Mouse (Mus musculus): ENCODE measurements around the gene Tenm4.

The Tenm4 gene

GRCm38 (mm10) chr7:96524486-96525205 lies 353.6 kb downstream of the Tenm4 start:
- peak in 1 of 2 experiments; percentile 30 for DNase-seq (ENCODE audit: low spot score in 2 of 2)

GRCm38 (mm10) chr7:96525344-96525743 lies 354.3 kb downstream of the Tenm4 start:
- no peak for DNase-seq (ENCODE audit: low spot score in 2 of 2)

DNA sequence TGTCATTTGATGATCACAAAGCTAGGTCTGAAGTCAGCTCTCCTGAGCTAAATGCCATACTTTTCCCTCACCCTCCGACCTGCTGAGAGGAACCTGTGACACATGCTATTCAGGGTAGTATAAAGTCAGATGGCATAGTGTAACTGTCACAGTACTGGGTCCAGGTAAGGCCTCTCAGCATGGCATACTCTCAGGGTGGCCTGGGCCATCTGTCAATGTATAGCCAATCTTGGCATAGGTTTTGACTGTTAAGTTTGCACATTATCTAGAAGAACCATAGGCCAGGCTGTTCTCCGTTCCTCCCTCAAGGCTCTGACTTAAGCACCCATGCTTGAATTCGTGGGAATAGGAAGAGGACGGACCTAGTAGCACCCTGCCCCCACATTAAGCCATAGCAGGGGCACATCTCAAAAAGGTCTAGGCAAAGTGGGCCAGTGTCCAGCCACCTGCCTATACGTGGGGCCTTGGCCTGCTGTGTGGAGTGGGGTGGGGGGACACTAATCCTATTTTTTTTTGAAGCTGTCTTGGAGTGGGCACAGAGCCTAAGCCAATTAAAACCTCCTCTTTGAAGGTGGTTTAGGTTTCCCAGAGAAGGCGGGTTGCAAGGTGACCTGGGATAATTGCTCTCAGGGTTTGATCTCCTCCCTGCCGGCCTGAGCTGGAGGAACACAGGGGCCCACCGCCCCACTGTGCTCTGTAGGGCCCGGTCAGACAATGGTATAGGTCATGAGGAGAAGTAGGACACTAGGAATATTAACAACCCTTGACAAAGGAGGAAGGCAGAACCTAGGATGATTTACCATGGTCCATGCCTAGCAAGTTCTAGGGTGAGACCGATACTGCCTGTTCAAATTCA lies 359.8 kb downstream of the Tenm4 start:
- no peak for DNase-seq (ENCODE audit: low spot score in 2 of 2)

DNA sequence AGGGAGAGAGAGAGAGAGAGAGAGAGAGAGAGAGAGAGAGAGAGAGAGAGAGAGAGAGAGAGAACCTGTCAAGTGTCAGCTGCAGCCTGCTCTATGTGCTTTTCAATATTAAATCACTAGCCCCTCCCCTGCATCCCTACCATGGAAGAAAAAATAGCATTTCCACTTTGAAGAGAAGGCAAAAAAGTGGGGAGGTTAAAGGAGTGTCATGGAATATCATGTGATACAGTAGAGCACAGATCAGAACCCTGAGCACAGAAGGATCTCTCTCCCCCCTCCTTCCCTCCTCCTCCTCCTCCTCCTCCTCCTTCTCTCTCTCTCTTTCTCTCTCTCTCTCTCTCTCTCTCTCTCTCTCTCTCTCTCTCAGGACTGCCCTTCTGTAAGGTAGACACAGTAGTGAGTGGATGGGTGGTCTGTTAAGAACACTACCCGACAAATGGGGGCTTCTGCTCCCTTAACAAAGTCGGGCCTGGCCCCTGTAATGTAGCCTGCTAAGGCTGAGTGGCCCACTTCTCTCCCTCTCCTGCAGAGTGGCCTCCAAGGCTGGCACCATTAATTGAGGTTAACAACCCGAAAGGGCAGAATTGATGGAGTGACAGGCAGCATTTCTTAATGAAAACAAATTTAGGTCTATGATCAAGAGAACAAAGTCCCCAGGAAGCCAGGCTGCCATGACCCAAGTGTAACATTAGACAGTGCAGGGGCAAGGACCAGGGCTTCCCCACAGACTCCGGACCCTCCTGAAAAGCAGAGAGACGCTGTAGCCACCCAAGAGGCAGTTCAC lies 361.1 kb downstream of the Tenm4 start:
- DNase-seq (ENCODE audit: low spot score in 2 of 2), result no peak

- DNase-seq (ENCODE audit: low spot score in 2 of 2), result no peak
These were observed 361.9 kb downstream of the Tenm4 start for GRCm38 (mm10) chr7:96532804-96533400.

DNA sequence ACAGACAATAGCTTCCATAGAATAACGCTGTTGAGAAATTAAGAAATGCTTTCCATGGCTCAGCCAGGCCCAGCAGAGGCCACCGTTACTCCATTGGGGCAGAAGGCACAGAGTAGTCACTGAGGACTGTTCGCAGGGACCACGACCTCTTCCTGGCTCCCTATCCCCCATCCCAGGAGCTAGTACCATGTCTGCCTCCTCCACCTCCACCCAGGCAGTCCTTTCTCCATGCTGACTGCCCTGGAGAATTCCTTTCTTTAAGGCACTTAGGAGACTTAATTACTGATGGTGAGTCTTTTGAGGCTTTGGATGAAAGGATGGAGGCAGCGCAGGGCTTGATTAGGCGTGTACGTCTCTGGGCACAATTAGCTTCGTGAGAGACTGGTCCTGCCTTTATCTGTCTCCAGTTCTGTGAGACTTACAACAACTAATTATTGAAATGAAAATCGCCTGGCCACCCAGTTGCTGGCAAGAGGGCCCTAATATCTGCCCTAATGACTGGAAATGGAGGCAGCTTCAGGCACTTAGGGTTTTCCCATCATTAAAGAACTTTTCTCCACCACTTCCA lies 365.4 kb downstream of the Tenm4 start:
- no peak for DNase-seq (ENCODE audit: low spot score in 2 of 2)

DNA sequence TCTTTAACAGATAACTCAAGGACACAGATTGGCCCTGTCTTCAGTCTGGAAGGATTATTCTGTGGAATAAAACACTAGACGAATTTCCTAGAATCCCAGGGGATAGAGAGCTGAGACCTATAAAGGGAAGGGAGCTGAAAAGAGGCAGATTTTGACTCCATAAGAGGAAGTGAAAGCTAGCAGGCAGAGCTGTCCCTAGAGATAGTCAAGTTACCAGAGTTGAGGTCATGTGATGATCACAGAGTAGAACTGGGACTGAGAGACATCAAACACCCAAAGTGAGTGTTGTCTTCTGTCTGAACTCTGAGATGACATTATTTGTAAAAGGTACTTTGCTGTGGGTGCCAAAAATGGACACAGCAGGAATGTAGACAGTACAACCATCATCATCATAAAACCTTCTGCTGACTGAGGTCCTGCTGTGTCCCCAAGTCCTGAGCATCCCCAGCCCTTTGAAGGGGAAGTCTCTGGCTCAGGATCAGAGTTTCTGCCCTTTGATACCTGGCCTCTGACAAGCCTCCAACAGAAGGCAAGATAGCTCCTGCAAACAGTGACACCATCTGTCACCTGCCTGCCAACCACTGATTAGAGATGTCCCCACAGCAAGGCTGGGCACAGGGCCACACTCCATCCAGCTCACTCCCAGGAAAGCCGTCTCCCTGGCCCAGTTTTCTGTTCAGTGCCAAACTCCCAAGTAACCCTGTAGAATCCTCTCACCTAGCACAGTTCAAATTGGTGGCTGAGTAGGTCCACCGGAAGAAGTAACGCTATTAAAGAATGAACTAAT lies 368.4 kb downstream of the Tenm4 start:
- no peak for DNase-seq (ENCODE audit: low spot score in 2 of 2)

- no peak for DNase-seq (ENCODE audit: low spot score in 2 of 2)
These were observed 369.5 kb downstream of the Tenm4 start for GRCm38 (mm10) chr7:96540458-96541096.

GRCm38 (mm10) chr7:96545979-96546378 lies 374.9 kb downstream of the Tenm4 start:
- no peak for DNase-seq (ENCODE audit: low spot score in 2 of 2)

- peak in 1 of 2 experiments; percentile 27 for DNase-seq (ENCODE audit: low spot score in 2 of 2)
These were observed 380.8 kb downstream of the Tenm4 start for GRCm38 (mm10) chr7:96551809-96552208.

- no peak for DNase-seq (ENCODE audit: low spot score in 2 of 2)
These were observed 381.3 kb downstream of the Tenm4 start for GRCm38 (mm10) chr7:96552292-96552860.

DNA sequence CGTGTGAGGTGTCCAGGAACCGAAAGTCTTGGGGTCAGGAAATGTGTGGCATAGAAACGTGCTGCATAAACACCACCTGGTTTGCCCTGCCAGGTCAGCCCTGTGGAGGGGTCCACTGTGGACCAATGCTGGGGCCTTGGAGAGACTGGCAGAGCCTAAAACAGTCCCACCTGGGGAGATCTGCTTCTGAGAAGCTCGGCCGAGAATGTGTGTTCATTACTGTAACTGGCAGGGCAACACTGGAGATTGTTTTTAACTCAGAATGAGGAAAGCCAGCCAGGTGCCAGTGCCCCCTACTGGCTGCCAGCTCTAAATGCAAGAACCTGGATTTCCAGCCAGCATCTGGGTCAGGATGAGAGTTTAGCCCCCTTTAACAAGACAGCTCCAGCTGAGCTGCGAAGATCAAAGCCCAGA lies 383.2 kb downstream of the Tenm4 start:
- DNase-seq (ENCODE audit: low spot score in 2 of 2), result peak in 1 of 2 experiments; percentile 17

- DNase-seq (ENCODE audit: low spot score in 2 of 2), result no peak
These were observed 384.2 kb downstream of the Tenm4 start for GRCm38 (mm10) chr7:96555294-96555693.

DNA sequence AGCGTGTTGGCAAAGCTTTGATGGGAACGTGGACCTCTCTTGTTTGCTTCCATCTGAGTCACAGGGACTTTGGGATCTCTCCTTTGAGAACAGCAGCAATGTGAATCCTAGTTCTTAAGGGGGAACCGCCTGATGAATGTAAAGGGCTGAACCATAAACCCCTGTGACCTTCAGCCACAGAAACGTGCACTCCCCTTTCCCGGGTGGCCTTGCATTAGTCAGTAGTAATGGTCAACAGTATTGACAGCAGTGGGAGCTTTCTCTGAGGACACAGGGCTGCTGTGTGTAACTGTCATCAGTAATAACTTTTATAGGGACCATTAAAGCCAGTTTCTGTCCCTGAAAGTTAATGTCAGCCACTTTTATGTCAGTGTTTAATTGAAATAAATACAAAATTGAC lies 385.7 kb downstream of the Tenm4 start:
- no peak for DNase-seq (ENCODE audit: low spot score in 2 of 2)

DNA sequence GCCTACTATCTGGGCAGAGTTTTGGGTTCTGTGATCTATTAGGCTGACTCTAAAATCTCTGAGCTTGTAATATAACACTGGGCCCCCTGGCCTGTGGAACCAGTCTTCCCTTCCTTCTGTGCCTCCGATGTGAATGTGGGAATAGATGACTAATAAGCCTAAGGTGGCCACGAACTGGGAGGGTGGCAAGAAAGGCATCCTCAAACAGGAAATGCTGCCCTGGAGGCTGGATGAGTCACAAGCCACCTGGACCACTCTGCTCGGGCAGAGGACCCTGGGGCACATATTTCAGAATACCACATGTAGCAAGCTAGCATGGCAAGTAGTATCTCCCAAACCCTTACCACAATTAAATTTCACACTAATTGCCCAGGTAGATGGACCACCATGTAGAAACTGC lies 391.8 kb downstream of the Tenm4 start:
- no peak for DNase-seq (ENCODE audit: low spot score in 2 of 2)

- DNase-seq (ENCODE audit: low spot score in 2 of 2), result no peak
These were observed 392.5 kb downstream of the Tenm4 start for GRCm38 (mm10) chr7:96563329-96564065.

DNA sequence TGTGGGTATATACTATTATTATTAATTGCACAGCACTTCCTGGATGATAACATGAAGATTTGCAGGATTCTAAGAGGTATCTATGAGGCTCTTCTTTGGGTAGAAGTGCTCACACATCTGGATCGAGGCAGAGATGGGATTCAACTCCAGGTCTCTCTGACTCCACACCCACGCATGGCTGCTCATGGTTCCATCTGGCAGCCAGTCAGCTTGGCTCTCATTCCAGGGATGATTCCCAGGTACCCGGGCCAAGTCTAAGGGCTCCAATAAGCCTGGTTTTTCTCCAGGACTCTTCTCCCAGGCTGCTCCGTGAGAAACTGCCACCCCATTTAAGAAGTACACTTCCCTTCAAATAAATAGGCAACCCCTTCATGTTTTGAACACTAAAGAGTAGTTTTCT lies 394.8 kb downstream of the Tenm4 start:
- DNase-seq (ENCODE audit: low spot score in 2 of 2), result peak; percentile 31 to 40

GRCm38 (mm10) chr7:96566260-96566659 lies 395.2 kb downstream of the Tenm4 start:
- DNase-seq (ENCODE audit: low spot score in 2 of 2), result peak; percentile 26 to 62

- DNase-seq (ENCODE audit: low spot score in 2 of 2), result no peak
These were observed 397.0 kb downstream of the Tenm4 start for GRCm38 (mm10) chr7:96568034-96568433.

Measured in right cerebral cortex, postnatal 36 days (tissue).